In genomic region chr17:73169461-73169860, GRCm38 (mm10) we compare ENCODE assay signal across 18 mouse cellular contexts.
A peak's percentile ranks its signal among the peaks of the same experiment; 100 is the strongest.
DNase-seq lines count a peak whose midpoint lies in the region; ATAC-seq and TF ChIP-seq lines count a peak whose summit lies in the region.
"Had no signal": no experiment of that assay in that cellular context is flagged by ENCODE, and none has a peak within 500 bp of the region (broad histone marks: within the 10 kb centered on the region; RNA-seq: fewer than 3 reads in every experiment).

No protein-coding gene starts in this region.

- TF ChIP-seq POLR2A in thymus, adult 2 months (IDR thresholded peaks at IDR 0.05; ENCODE audit: control insufficient read depth, extremely low read depth, insufficient read depth, low read length, poor library complexity): no peak

- H3K27me3 ChIP-seq in thymus, adult 2 months (ENCODE audit: control insufficient read depth, insufficient read depth, low read length): no peaks in the 10 kb centered on the region
- H3K27me3 ChIP-seq: embryonic facial prominence, embryonic 12.5 days; forebrain, embryonic 15.5 days; heart, embryonic 13.5 days; hindbrain, embryonic 15.5 days had no signal

- no peak for TF ChIP-seq CTCF in thymus, adult 2 months (IDR thresholded peaks at IDR 0.05; ENCODE audit: borderline replicate concordance, control insufficient read depth, extremely low read depth, insufficient read depth, low read length, poor library complexity)

- peaks cover 18% of the 10 kb centered on the region for H3K4me1 ChIP-seq in thymus, adult 2 months (replicated peaks; ENCODE audit: control insufficient read depth, insufficient read depth, low read length)
- H3K4me1 ChIP-seq: embryonic facial prominence, embryonic 12.5 days; forebrain, embryonic 15.5 days had no signal

- WGBS in thymus, adult 2 months: 58% methylated on average over 7 of the region's 7 CpGs

- no peaks in the 10 kb centered on the region for H3K36me3 ChIP-seq in thymus, adult 2 months (ENCODE audit: control insufficient read depth, insufficient read depth, low read length)
- H3K36me3 ChIP-seq: forebrain, embryonic 15.5 days had no signal

- DNase-seq in frontal cortex, adult 2 months (ENCODE audit: extremely low spot score in 1 of 2, low spot score in 1 of 2): no peak
- DNase-seq in thymus, adult 2 months: no peak
- no peak for DNase-seq in thymus, postnatal 10 days (ENCODE audit: low spot score in 2 of 2)
- DNase-seq in cerebellum, adult 9-11 months: no peak
- no peak for DNase-seq in left cerebral cortex, adult 11 months (ENCODE audit: low spot score)
- DNase-seq: adrenal gland, postnatal 10 days; B cell, adult 2 months; cerebellum, adult 11 months; cerebellum, adult 8-10 months; cerebellum, postnatal 25 days; gastrocnemius, postnatal 14 days; heart, postnatal 36 days had no signal

- no peak overlapping the region for H3K4me3 ChIP-seq in thymus, adult 2 months (ENCODE audit: control insufficient read depth, insufficient read depth, low read length)
- H3K4me3 ChIP-seq: embryonic facial prominence, embryonic 12.5 days; forebrain, embryonic 15.5 days; heart, embryonic 13.5 days; hindbrain, embryonic 15.5 days had no signal

- peak overlapping the region; percentile 72 for H3K27ac ChIP-seq in thymus, adult 2 months (ENCODE audit: control insufficient read depth, insufficient read depth, low read length)
- H3K27ac ChIP-seq: embryonic facial prominence, embryonic 12.5 days; forebrain, embryonic 15.5 days; heart, embryonic 13.5 days; hindbrain, embryonic 15.5 days had no signal

- ATAC-seq in frontal cortex, adult (ENCODE audit: low TSS enrichment): peak; percentile 23; the same call in 1 of the 2 replicates
- ATAC-seq in inflammation-experienced regulatory T-cells, adult 6 months: peak; percentile 44
- ATAC-seq: forebrain, embryonic 15.5 days had no signal
